Mouse (Mus musculus): ENCODE data around the gene Olfr464. TPM values are rescaled to one million over a fixed set of nuclear protein-coding genes. Genes with fewer than 3 reads are reported as not detected.
"Not testable (repeated sequence)": the region's sequence is repeated elsewhere in the genome, so short reads cannot be mapped to it uniquely, and the experiment has no call there.

The Olfr464 gene
- polyA plus RNA-seq, 1 experiment: not detected

DNA sequence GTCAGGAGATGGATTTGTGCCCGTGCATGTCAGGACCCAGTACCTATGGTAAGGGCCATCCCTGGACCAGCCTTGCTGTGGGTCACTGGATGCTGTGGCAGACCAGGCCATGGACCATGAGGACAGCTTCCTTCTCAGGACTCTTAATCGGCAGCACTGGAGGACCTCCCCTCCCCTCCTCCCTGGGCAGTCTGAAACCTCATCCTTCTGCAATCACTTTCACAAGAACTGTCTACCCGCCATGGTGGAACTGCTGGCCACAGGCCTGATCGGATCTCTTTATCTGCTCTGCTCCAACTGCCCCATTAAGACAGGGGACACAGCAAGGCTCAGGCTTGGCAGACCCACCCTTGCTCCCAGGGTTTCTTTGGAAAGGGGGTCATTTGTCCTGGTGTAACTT is 39.1 kb downstream of the Olfr464 start:
- TF ChIP-seq EP300 (IDR thresholded peaks at IDR 0.05; ENCODE audit: insufficient read depth, low read depth, low read length) (no peak), CTCF (IDR thresholded peaks at IDR 0.05; ENCODE audit: low read depth, low read length) (no peak), POLR2A (IDR thresholded peaks at IDR 0.05; ENCODE audit: insufficient read depth, low read length) (no peak)
- Histone ChIP-seq H3K27me3 (ENCODE audit: control insufficient read depth, insufficient read depth, low read length, poor library complexity, severe bottlenecking) (no peaks in the 10 kb centered on the region), H3K9me3 (replicated peaks; ENCODE audit: control insufficient read depth, insufficient read depth, low read length, poor library complexity, severe bottlenecking) (no peaks in the 10 kb centered on the region), H3K4me1 (ENCODE audit: control insufficient read depth, insufficient read depth, low read length) (no peaks in the 10 kb centered on the region), H3K36me3 (ENCODE audit: control insufficient read depth, insufficient read depth, low read length, poor library complexity, severe bottlenecking) (no peaks in the 10 kb centered on the region), H3K9ac (ENCODE audit: low read depth, poor library complexity, severe bottlenecking) (no peak overlapping the region), H3K4me3 (ENCODE audit: low read depth, low read length) (no peak overlapping the region), H3K27ac (ENCODE audit: insufficient read depth, low read length) (no peak overlapping the region)

DNA sequence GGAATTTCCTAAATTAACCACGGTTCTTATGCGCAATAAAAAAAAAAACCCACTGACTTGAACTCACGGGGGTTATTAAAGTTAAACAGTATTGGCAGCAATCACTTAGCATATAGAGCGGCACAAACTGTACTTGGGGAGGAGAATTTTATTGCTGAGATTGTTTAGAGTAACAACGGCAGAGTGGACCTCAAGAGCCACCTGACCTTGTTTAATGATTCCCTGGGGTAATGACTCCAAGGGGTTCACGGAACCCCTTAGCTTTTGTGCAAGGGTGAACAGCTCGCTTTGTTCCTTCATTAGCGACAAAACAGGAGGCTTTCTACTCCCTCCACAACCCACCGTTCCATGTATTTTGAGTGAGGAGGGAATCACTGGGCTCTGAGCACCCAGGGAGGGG is 40.9 kb downstream of the Olfr464 start:
- Histone ChIP-seq H3K36me3 (ENCODE audit: control insufficient read depth, insufficient read depth, low read length, poor library complexity, severe bottlenecking) (no peaks in the 10 kb centered on the region), H3K9ac (ENCODE audit: low read depth, poor library complexity, severe bottlenecking) (no peak overlapping the region), H3K4me3 (ENCODE audit: low read depth, low read length) (no peak overlapping the region), H3K4me1 (ENCODE audit: control insufficient read depth, insufficient read depth, low read length) (no peaks in the 10 kb centered on the region), H3K9me3 (replicated peaks; ENCODE audit: control insufficient read depth, insufficient read depth, low read length, poor library complexity, severe bottlenecking) (no peaks in the 10 kb centered on the region), H3K27ac (ENCODE audit: insufficient read depth, low read length) (no peak overlapping the region), H3K27me3 (ENCODE audit: control insufficient read depth, insufficient read depth, low read length, poor library complexity, severe bottlenecking) (no peaks in the 10 kb centered on the region)
- TF ChIP-seq POLR2A (IDR thresholded peaks at IDR 0.05; ENCODE audit: insufficient read depth, low read length): no peak
- TF ChIP-seq CTCF (IDR thresholded peaks at IDR 0.05; ENCODE audit: low read depth, low read length): no peak
- TF ChIP-seq EP300 (IDR thresholded peaks at IDR 0.05; ENCODE audit: insufficient read depth, low read depth, low read length): no peak

DNA sequence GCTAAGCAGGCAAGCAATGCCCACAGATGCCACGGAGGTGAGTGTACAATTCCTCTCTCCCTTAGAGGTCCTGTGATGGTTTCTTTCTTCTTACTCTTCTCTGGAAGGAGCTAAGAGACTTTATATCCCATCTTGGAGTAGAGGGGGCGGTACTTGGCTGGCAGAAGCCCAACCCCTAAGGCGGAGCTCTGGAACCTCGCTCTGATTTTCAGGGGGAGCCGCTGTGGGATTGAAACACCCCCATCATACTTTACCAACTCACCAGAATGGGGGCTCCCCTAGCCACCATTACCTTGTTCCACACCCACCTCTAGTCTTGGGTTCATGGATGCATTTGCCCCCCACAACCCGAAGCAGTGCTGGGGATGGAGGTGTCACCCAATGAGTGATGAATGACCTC is 45.3 kb downstream of the Olfr464 start, which contains the start of gene Epx:
TSS of gene Epx (minus strand) at position 101 of the 400 bp plus-strand sequence.
- Histone ChIP-seq H3K27me3 (ENCODE audit: control insufficient read depth, insufficient read depth, low read length, poor library complexity, severe bottlenecking) (no peaks in the 10 kb centered on the region), H3K4me1 (ENCODE audit: control insufficient read depth, insufficient read depth, low read length) (no peaks in the 10 kb centered on the region), H3K9ac (ENCODE audit: low read depth, poor library complexity, severe bottlenecking) (no peak within 1 kb of the TSS), H3K27ac (ENCODE audit: insufficient read depth, low read length) (no peak within 1 kb of the TSS), H3K9me3 (replicated peaks; ENCODE audit: control insufficient read depth, insufficient read depth, low read length, poor library complexity, severe bottlenecking) (no peaks in the 10 kb centered on the region), H3K4me3 (ENCODE audit: low read depth, low read length) (no peak within 1 kb of the TSS), H3K36me3 (ENCODE audit: control insufficient read depth, insufficient read depth, low read length, poor library complexity, severe bottlenecking) (no peaks in the 10 kb centered on the region)
- no peak for TF ChIP-seq CTCF (IDR thresholded peaks at IDR 0.05; ENCODE audit: low read depth, low read length)
- TF ChIP-seq EP300 (IDR thresholded peaks at IDR 0.05; ENCODE audit: insufficient read depth, low read depth, low read length): no peak
- no peak for TF ChIP-seq POLR2A (IDR thresholded peaks at IDR 0.05; ENCODE audit: insufficient read depth, low read length)

DNA sequence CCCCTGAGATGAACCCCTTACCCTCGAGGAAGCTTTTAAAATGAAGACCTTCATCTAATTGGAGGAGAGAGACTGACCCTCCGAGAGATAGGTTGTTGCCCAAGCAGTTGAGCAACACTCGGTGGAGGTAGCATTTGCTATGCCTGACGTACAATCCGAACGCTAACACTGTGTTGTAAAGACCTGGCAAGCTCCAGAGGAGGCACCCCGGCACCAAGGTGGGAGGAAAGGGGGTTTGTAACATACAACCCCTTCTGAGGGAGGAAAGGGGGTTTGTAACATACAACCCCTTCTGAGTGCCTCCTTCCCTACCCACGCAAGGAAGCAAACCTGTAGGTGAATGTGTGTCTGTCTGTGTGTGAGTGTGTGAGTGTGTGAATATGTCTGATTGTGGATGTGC is 49.0 kb downstream of the Olfr464 start:
- Histone ChIP-seq H3K27ac (ENCODE audit: insufficient read depth, low read length) (no peak overlapping the region), H3K4me3 (ENCODE audit: low read depth, low read length) (no peak overlapping the region), H3K9me3 (replicated peaks; ENCODE audit: control insufficient read depth, insufficient read depth, low read length, poor library complexity, severe bottlenecking) (no peaks in the 10 kb centered on the region), H3K36me3 (ENCODE audit: control insufficient read depth, insufficient read depth, low read length, poor library complexity, severe bottlenecking) (no peaks in the 10 kb centered on the region), H3K4me1 (ENCODE audit: control insufficient read depth, insufficient read depth, low read length) (no peaks in the 10 kb centered on the region), H3K27me3 (ENCODE audit: control insufficient read depth, insufficient read depth, low read length, poor library complexity, severe bottlenecking) (no peaks in the 10 kb centered on the region), H3K9ac (ENCODE audit: low read depth, poor library complexity, severe bottlenecking) (no peak overlapping the region)
- TF ChIP-seq POLR2A (IDR thresholded peaks at IDR 0.05; ENCODE audit: insufficient read depth, low read length): no peak
- no peak for TF ChIP-seq CTCF (IDR thresholded peaks at IDR 0.05; ENCODE audit: low read depth, low read length)
- TF ChIP-seq EP300 (IDR thresholded peaks at IDR 0.05; ENCODE audit: insufficient read depth, low read depth, low read length): no peak

DNA sequence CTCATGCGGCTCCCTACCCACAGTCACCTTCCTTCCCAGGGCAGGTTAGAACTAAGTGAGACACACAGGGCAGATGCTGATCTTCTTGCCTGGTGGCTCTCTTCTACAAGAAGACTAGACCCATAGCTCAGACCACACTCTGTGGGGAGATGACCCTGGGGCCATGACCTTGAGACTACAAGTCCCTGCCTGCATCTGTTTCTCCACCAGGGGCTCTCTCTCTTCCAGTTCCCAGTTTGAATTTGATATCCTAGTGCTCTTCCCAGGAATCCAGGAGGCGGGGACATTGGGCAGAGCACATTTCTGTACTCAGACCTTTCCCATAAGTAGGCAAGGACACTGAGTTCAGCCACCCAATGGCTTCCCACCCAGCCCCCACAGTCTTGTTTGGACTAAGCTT is 50.7 kb downstream of the Olfr464 start:
- TF ChIP-seq EP300 (IDR thresholded peaks at IDR 0.05; ENCODE audit: insufficient read depth, low read depth, low read length) (no peak), POLR2A (IDR thresholded peaks at IDR 0.05; ENCODE audit: insufficient read depth, low read length) (no peak), CTCF (IDR thresholded peaks at IDR 0.05; ENCODE audit: low read depth, low read length) (no peak)
- no peak overlapping the region for H3K27ac ChIP-seq (ENCODE audit: insufficient read depth, low read length)
- no peaks in the 10 kb centered on the region for H3K27me3 ChIP-seq (ENCODE audit: control insufficient read depth, insufficient read depth, low read length, poor library complexity, severe bottlenecking)
- no peaks in the 10 kb centered on the region for H3K36me3 ChIP-seq (ENCODE audit: control insufficient read depth, insufficient read depth, low read length, poor library complexity, severe bottlenecking)
- no peaks in the 10 kb centered on the region for H3K4me1 ChIP-seq (ENCODE audit: control insufficient read depth, insufficient read depth, low read length)
- H3K9ac ChIP-seq (ENCODE audit: low read depth, poor library complexity, severe bottlenecking): no peak overlapping the region
- H3K9me3 ChIP-seq (replicated peaks; ENCODE audit: control insufficient read depth, insufficient read depth, low read length, poor library complexity, severe bottlenecking): no peaks in the 10 kb centered on the region
- H3K4me3 ChIP-seq (ENCODE audit: low read depth, low read length): no peak overlapping the region

DNA sequence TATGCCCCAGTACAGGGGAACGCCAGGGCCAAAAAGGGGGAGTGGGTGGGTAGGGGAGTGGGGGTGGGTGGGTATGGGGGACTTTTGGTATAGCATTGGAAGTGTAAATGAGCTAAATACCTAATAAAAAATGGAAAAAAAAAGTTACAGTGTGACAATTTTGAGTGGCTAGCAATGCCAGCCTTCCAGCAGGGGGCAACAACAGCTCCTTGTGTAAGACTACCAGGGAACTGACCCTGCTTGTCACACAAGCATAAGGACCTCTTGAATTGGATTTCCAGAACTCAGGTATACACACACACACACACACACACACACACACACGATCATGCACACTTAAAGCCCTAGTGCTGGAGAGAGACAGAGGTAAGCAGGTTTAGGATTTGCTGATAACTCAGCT is 53.9 kb downstream of the Olfr464 start:
- not testable (repeated sequence) for H3K36me3 ChIP-seq (ENCODE audit: control insufficient read depth, insufficient read depth, low read length, poor library complexity, severe bottlenecking); H3K27ac ChIP-seq (ENCODE audit: insufficient read depth, low read length); H3K27me3 ChIP-seq (ENCODE audit: control insufficient read depth, insufficient read depth, low read length, poor library complexity, severe bottlenecking); H3K9me3 ChIP-seq (replicated peaks; ENCODE audit: control insufficient read depth, insufficient read depth, low read length, poor library complexity, severe bottlenecking); H3K9ac ChIP-seq (ENCODE audit: low read depth, poor library complexity, severe bottlenecking); H3K4me3 ChIP-seq (ENCODE audit: low read depth, low read length); H3K4me1 ChIP-seq (ENCODE audit: control insufficient read depth, insufficient read depth, low read length)

Other genes with a start within 250 kb of the Olfr464 start
- 83.6 and 86.3 TPM in 2 replicates for gene Supt4a, start 183.4 kb downstream of the Olfr464 start, polyA plus RNA-seq (2011; ENCODE audit: insufficient read depth, insufficient read length, low read depth, missing spikeins)
- gene Tspoap1, start 160.4 kb downstream of the Olfr464 start, polyA plus RNA-seq (2011; ENCODE audit: insufficient read depth, insufficient read length, low read depth, missing spikeins): 3.2 and 5.1 TPM in 2 replicates
- gene Mpo, start 127.4 kb downstream of the Olfr464 start, polyA plus RNA-seq (2011; ENCODE audit: insufficient read depth, insufficient read length, low read depth, missing spikeins): not detected in 2 replicates
- not detected in 2 replicates for gene Lpo, start 92.7 kb downstream of the Olfr464 start, polyA plus RNA-seq (2011; ENCODE audit: insufficient read depth, insufficient read length, low read depth, missing spikeins)
- 8.2 and 12.1 TPM in 2 replicates for gene Mks1, start 67.8 kb downstream of the Olfr464 start, polyA plus RNA-seq (2011; ENCODE audit: insufficient read depth, insufficient read length, low read depth, missing spikeins)
- gene Epx, start 45.4 kb downstream of the Olfr464 start, polyA plus RNA-seq (2011; ENCODE audit: insufficient read depth, insufficient read length, low read depth, missing spikeins): not detected in 2 replicates
- gene Olfr462, start 28.7 kb downstream of the Olfr464 start, polyA plus RNA-seq (2011; ENCODE audit: insufficient read depth, insufficient read length, low read depth, missing spikeins): not detected in 2 replicates
- gene Olfr463, start 23.6 kb downstream of the Olfr464 start, polyA plus RNA-seq (2011; ENCODE audit: insufficient read depth, insufficient read length, low read depth, missing spikeins): not detected in 2 replicates
- 130 and 133 TPM in 2 replicates for gene Dynll2, start 66.6 kb upstream of the Olfr464 start, polyA plus RNA-seq (2011; ENCODE audit: insufficient read depth, insufficient read length, low read depth, missing spikeins)
- gene Srsf1, start 126.4 kb upstream of the Olfr464 start, polyA plus RNA-seq (2011; ENCODE audit: insufficient read depth, insufficient read length, low read depth, missing spikeins): 511 and 547 TPM in 2 replicates
- 43.4 and 44.8 TPM in 2 replicates for gene Vezf1, start 147.3 kb upstream of the Olfr464 start, polyA plus RNA-seq (2011; ENCODE audit: insufficient read depth, insufficient read length, low read depth, missing spikeins)
- 21.9 and 22.5 TPM in 2 replicates for gene Cuedc1, start 177.1 kb upstream of the Olfr464 start, polyA plus RNA-seq (2011; ENCODE audit: insufficient read depth, insufficient read length, low read depth, missing spikeins)

Measured in ES-Bruce4 (cell line).